Comparison of ENCODE assay signal across 7 mouse cellular contexts in genomic region chr8:70796403-70797080, GRCm38 (mm10). TPM values are rescaled to one million over a fixed set of nuclear protein-coding genes. Genes with fewer than 3 reads are reported as not detected.
DNase-seq lines count a peak whose midpoint lies in the region; ATAC-seq and TF ChIP-seq lines count a peak whose summit lies in the region.

No protein-coding gene starts in this region.

- TF ChIP-seq CTCF in lung, embryonic 14.5 days (IDR thresholded peaks at IDR 0.05; ENCODE audit: low read depth), result no peak

- intact Hi-C loops in heart, postnatal 14 days (cut with DNase I), result no loop called here

- H3K4me1 ChIP-seq in lung, embryonic 14.5 days (ENCODE audit: insufficient read depth), result peaks cover 8% of the 10 kb centered on the region
- H3K4me1 ChIP-seq in embryonic facial prominence, embryonic 13.5 days, result peaks cover 34% of the 10 kb centered on the region
- peaks cover 33% of the 10 kb centered on the region for H3K4me1 ChIP-seq in midbrain, embryonic 12.5 days

- peak overlapping the region; percentile 52 for H3K4me3 ChIP-seq in lung, embryonic 14.5 days (ENCODE audit: low read depth, low read length)
- H3K4me3 ChIP-seq in embryonic facial prominence, embryonic 13.5 days, result peak overlapping the region; percentile 60
- peak overlapping the region; percentile 56 for H3K4me3 ChIP-seq in midbrain, embryonic 12.5 days

- DNase-seq in lung, embryonic 14.5 days, result no peak
- DNase-seq in lung, postnatal 4 days, result no peak
- DNase-seq in heart, postnatal 14 days, result peak; percentile 83
- DNase-seq in retina, embryonic 14.5 days (ENCODE audit: low spot score), result no peak
- DNase-seq in layer of hippocampus, postnatal 10 days (ENCODE audit: low spot score in 2 of 2), result no peak

- WGBS in lung, embryonic 14.5 days, result 3% methylated on average over 46 of the region's 54 CpGs
- WGBS in embryonic facial prominence, embryonic 13.5 days, result 3% methylated on average over 54 of the region's 54 CpGs
- WGBS in midbrain, embryonic 12.5 days, result 2% methylated on average over 54 of the region's 54 CpGs

- H3K27ac ChIP-seq in lung, embryonic 14.5 days (ENCODE audit: low read depth), result no peak overlapping the region
- no peak overlapping the region for H3K27ac ChIP-seq in embryonic facial prominence, embryonic 13.5 days
- H3K27ac ChIP-seq in midbrain, embryonic 12.5 days (replicated peaks), result peak overlapping the region; percentile 25

- peaks cover 23% of the 10 kb centered on the region for H3K27me3 ChIP-seq in lung, embryonic 14.5 days (ENCODE audit: insufficient read depth, low read length)
- H3K27me3 ChIP-seq in embryonic facial prominence, embryonic 13.5 days, result peaks cover 38% of the 10 kb centered on the region
- peaks cover 55% of the 10 kb centered on the region for H3K27me3 ChIP-seq in midbrain, embryonic 12.5 days

- peak; percentile 1; the same call in 1 of the 2 replicates for ATAC-seq in lung, embryonic 14.5 days (ENCODE audit: insufficient read depth)
- no peak for ATAC-seq in embryonic facial prominence, embryonic 13.5 days (ENCODE audit: insufficient number of reproducible peaks, insufficient read depth, low FRiP score, low TSS enrichment, low read depth)
- peak; percentile 1 for ATAC-seq in midbrain, embryonic 12.5 days (ENCODE audit: low FRiP score, low read depth)

- no peaks in the 10 kb centered on the region for H3K9me3 ChIP-seq in lung, embryonic 14.5 days (ENCODE audit: low read depth, low read length)
- H3K9me3 ChIP-seq in embryonic facial prominence, embryonic 13.5 days, result no peaks in the 10 kb centered on the region
- H3K9me3 ChIP-seq in midbrain, embryonic 12.5 days, result no peaks in the 10 kb centered on the region

- peak overlapping the region; percentile 40 for H3K9ac ChIP-seq in lung, embryonic 14.5 days
- peak overlapping the region; percentile 75 for H3K9ac ChIP-seq in embryonic facial prominence, embryonic 13.5 days
- peak overlapping the region; percentile 62 for H3K9ac ChIP-seq in midbrain, embryonic 12.5 days (replicated peaks)

- peak overlapping the region; percentile 91 for H3K4me2 ChIP-seq in lung, embryonic 14.5 days
- peak overlapping the region; percentile 87 for H3K4me2 ChIP-seq in embryonic facial prominence, embryonic 13.5 days
- H3K4me2 ChIP-seq in midbrain, embryonic 12.5 days (replicated peaks), result peak overlapping the region; percentile 81

- no peaks in the 10 kb centered on the region for H3K36me3 ChIP-seq in lung, embryonic 14.5 days (ENCODE audit: insufficient read depth)
- no peaks in the 10 kb centered on the region for H3K36me3 ChIP-seq in embryonic facial prominence, embryonic 13.5 days
- no peaks in the 10 kb centered on the region for H3K36me3 ChIP-seq in midbrain, embryonic 12.5 days

RNA-seq across cellular contexts. Expression of gene Mast3, which starts 8.3 kb away (rescaled TPM):
- polyA plus RNA-seq in lung, embryonic 14.5 days (2014; fragmentation: Nextera tagmentation; extraction: Ambion mirVana), result 16.1 and 18.0 TPM in 2 replicates
- polyA plus RNA-seq in embryonic facial prominence, embryonic 13.5 days (2015; fragmentation: Nextera tagmentation; extraction: Ambion mirVana), result 12.5 and 13.8 TPM in 2 replicates
- total RNA-seq in heart, postnatal 14 days (2021), result 10 to 100 TPM in 1 of 2 experiments, 1 to 10 TPM in 1; 9.4 to 11.1 TPM
- polyA plus RNA-seq in midbrain, embryonic 12.5 days (2016; fragmentation: Nextera tagmentation; extraction: Ambion mirVana), result 17.1 and 18.0 TPM in 2 replicates
- total RNA-seq in layer of hippocampus, postnatal 10 days (2021), result 100 to 1,000 TPM; 179 to 186 TPM

RNA-seq across cellular contexts. Expression of gene Il12rb1, which starts 11.7 kb away (rescaled TPM):
- 0.17 TPM in 1 of 2 replicates, not detected in the other for polyA plus RNA-seq in lung, embryonic 14.5 days (2014; fragmentation: Nextera tagmentation; extraction: Ambion mirVana)
- polyA plus RNA-seq in embryonic facial prominence, embryonic 13.5 days (2015; fragmentation: Nextera tagmentation; extraction: Ambion mirVana), result 0.07 and 0.54 TPM in 2 replicates
- total RNA-seq in heart, postnatal 14 days (2021), result under 1 TPM; 0.12 to 0.59 TPM
- 0.08 TPM in 1 of 2 replicates, not detected in the other for polyA plus RNA-seq in midbrain, embryonic 12.5 days (2016; fragmentation: Nextera tagmentation; extraction: Ambion mirVana)
- total RNA-seq in layer of hippocampus, postnatal 10 days (2021), result under 1 TPM; 0.30 to 0.38 TPM

RNA-seq across cellular contexts. Expression of gene Pik3r2, which starts 20.0 kb away (rescaled TPM):
- 46.5 and 52.4 TPM in 2 replicates for polyA plus RNA-seq in lung, embryonic 14.5 days (2014; fragmentation: Nextera tagmentation; extraction: Ambion mirVana)
- 76.8 and 85.4 TPM in 2 replicates for polyA plus RNA-seq in embryonic facial prominence, embryonic 13.5 days (2015; fragmentation: Nextera tagmentation; extraction: Ambion mirVana)
- 10 to 100 TPM; 31.4 to 33.1 TPM for total RNA-seq in heart, postnatal 14 days (2021)
- polyA plus RNA-seq in midbrain, embryonic 12.5 days (2016; fragmentation: Nextera tagmentation; extraction: Ambion mirVana), result 73.4 and 74.6 TPM in 2 replicates
- 100 to 1,000 TPM; 170 to 174 TPM for total RNA-seq in layer of hippocampus, postnatal 10 days (2021)

RNA-seq across cellular contexts. Expression of gene Mpv17l2, which starts 35.8 kb away (rescaled TPM):
- 27.9 and 29.4 TPM in 2 replicates for polyA plus RNA-seq in lung, embryonic 14.5 days (2014; fragmentation: Nextera tagmentation; extraction: Ambion mirVana)
- polyA plus RNA-seq in embryonic facial prominence, embryonic 13.5 days (2015; fragmentation: Nextera tagmentation; extraction: Ambion mirVana), result 29.3 and 36.7 TPM in 2 replicates
- total RNA-seq in heart, postnatal 14 days (2021), result 10 to 100 TPM; 29.3 to 29.9 TPM
- 35.4 and 37.3 TPM in 2 replicates for polyA plus RNA-seq in midbrain, embryonic 12.5 days (2016; fragmentation: Nextera tagmentation; extraction: Ambion mirVana)
- 10 to 100 TPM; 45.3 to 49.9 TPM for total RNA-seq in layer of hippocampus, postnatal 10 days (2021)

RNA-seq across cellular contexts. Expression of gene Rab3a, which starts 42.1 kb away (rescaled TPM):
- 10.5 and 12.0 TPM in 2 replicates for polyA plus RNA-seq in lung, embryonic 14.5 days (2014; fragmentation: Nextera tagmentation; extraction: Ambion mirVana)
- 23.8 TPM in 2 replicates for polyA plus RNA-seq in embryonic facial prominence, embryonic 13.5 days (2015; fragmentation: Nextera tagmentation; extraction: Ambion mirVana)
- 10 to 100 TPM; 51.6 to 51.9 TPM for total RNA-seq in heart, postnatal 14 days (2021)
- polyA plus RNA-seq in midbrain, embryonic 12.5 days (2016; fragmentation: Nextera tagmentation; extraction: Ambion mirVana), result 98.9 and 102 TPM in 2 replicates
- total RNA-seq in layer of hippocampus, postnatal 10 days (2021), result 100 to 1,000 TPM; 584 to 714 TPM

Comparison
In these comparisons a context has a peak if more than half of its experiments do, and no peak if none do; other contexts are left out.
1. DNase-seq: peak in heart, postnatal 14 days (2 of 2); none in lung, embryonic 14.5 days (single experiment), lung, postnatal 4 days (0 of 2), retina, embryonic 14.5 days (single experiment) and layer of hippocampus, postnatal 10 days (0 of 2).
2. Peak in every context shown above with its lines, with median percentiles within 50 percentile points of each other: H3K4me2 ChIP-seq, H3K4me3 ChIP-seq and H3K9ac ChIP-seq.